Mouse (Mus musculus): ENCODE measurements around the gene Hmg20b. TPM values are rescaled to one million over a fixed set of nuclear protein-coding genes. Genes with fewer than 3 reads are reported as not detected.
A peak's percentile ranks its signal among the peaks of the same experiment; 100 is the strongest.

The Hmg20b gene
- polyA plus RNA-seq, 1 experiment from 2014 or later, result 97.7 TPM

DNA sequence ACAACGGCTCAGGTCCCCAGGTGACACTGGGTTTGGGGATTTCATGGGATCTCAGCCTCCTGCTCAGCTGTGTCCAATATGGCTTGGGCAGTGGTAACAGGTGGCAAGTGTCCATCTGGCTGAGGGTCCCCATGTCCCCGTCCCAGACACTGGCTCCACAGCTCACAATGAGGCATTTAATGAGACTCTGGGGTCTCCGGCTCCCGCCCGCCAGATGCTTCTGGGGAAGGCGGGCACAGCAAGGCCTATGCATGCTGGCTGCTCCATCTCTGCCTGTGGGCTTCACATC is 16.9 kb upstream of the Hmg20b start:
- WGBS, result 87% methylated on average over 6 of the region's 6 CpGs
- ATAC-seq (ENCODE audit: low FRiP score) (no peak), DNase-seq (ENCODE audit: low spot score, missing footprints) (peak; percentile 85)
- Histone ChIP-seq H3K27me3 (ENCODE audit: control insufficient read depth, insufficient read depth, low read length) (peaks cover 11% of the 10 kb centered on the region), H3K4me3 (ENCODE audit: low read depth, low read length) (no peak overlapping the region), H3K4me2 (no peak overlapping the region), H3K36me3 (ENCODE audit: control insufficient read depth, insufficient read depth, low read length) (peaks cover 30% of the 10 kb centered on the region), H3K27ac (ENCODE audit: low read depth, low read length) (0 out of 2 replicates have a peak overlapping the region, but pooled peaks have one; percentile 9), H3K9me3 (ENCODE audit: control insufficient read depth, low read length) (no peaks in the 10 kb centered on the region), H3K4me1 (ENCODE audit: control insufficient read depth, insufficient read depth, low read length) (peaks cover 36% of the 10 kb centered on the region), H3K9ac (ENCODE audit: low read length) (no peak overlapping the region)

- peak overlapping the region; percentile 9; the same call in 1 of the 2 replicates for H3K27ac ChIP-seq (ENCODE audit: low read depth, low read length)
- peaks cover 11% of the 10 kb centered on the region for H3K27me3 ChIP-seq (ENCODE audit: control insufficient read depth, insufficient read depth, low read length)
- H3K36me3 ChIP-seq (ENCODE audit: control insufficient read depth, insufficient read depth, low read length), result peaks cover 30% of the 10 kb centered on the region
- no peaks in the 10 kb centered on the region for H3K9me3 ChIP-seq (ENCODE audit: control insufficient read depth, low read length)
- H3K4me2 ChIP-seq, result no peak overlapping the region
- no peak overlapping the region for H3K4me3 ChIP-seq (ENCODE audit: low read depth, low read length)
- ATAC-seq (ENCODE audit: low FRiP score), result no peak
- peaks cover 36% of the 10 kb centered on the region for H3K4me1 ChIP-seq (ENCODE audit: control insufficient read depth, insufficient read depth, low read length)
- WGBS, result 78% methylated on average over 6 of the region's 6 CpGs
- peak; percentile 80 for DNase-seq (ENCODE audit: low spot score, missing footprints)
- H3K9ac ChIP-seq (ENCODE audit: low read length), result 0 out of 2 replicates have a peak overlapping the region, but pooled peaks have one; percentile 20
Observed at GRCm38 (mm10) chr10:81366477-81367206, 16.4 kb upstream of the Hmg20b start.

- 17% methylated on average over 12 of the region's 12 CpGs for WGBS
- DNase-seq (ENCODE audit: low spot score, missing footprints) (peak; percentile 95), ATAC-seq (ENCODE audit: low FRiP score) (peak; percentile 71)
- H3K4me2 ChIP-seq, result peak within 1 kb of the TSS; percentile 52
- peak within 1 kb of the TSS; percentile 20; the same call in 1 of the 2 replicates for H3K9ac ChIP-seq (ENCODE audit: low read length)
- peaks cover 11% of the 10 kb centered on the region for H3K27me3 ChIP-seq (ENCODE audit: control insufficient read depth, insufficient read depth, low read length)
- H3K36me3 ChIP-seq (ENCODE audit: control insufficient read depth, insufficient read depth, low read length), result peaks cover 30% of the 10 kb centered on the region
- no peak within 1 kb of the TSS; the same call in 1 of the 2 replicates for H3K27ac ChIP-seq (ENCODE audit: low read depth, low read length)
- H3K9me3 ChIP-seq (ENCODE audit: control insufficient read depth, low read length), result no peaks in the 10 kb centered on the region
- H3K4me1 ChIP-seq (ENCODE audit: control insufficient read depth, insufficient read depth, low read length), result peaks cover 38% of the 10 kb centered on the region
- H3K4me3 ChIP-seq (ENCODE audit: low read depth, low read length), result 0 out of 2 replicates have a peak within 1 kb of the TSS, but pooled peaks have one; percentile 2
Observed at GRCm38 (mm10) chr10:81365672-81366476, 15.6 kb upstream of the Hmg20b start, which contains the start of gene 4930404N11Rik. Gene 4930404N11Rik (minus strand): TSS chr10:81365816.

- peaks cover 24% of the 10 kb centered on the region for H3K36me3 ChIP-seq (ENCODE audit: control insufficient read depth, insufficient read depth, low read length)
- H3K27ac ChIP-seq (ENCODE audit: low read depth, low read length), result no peak overlapping the region
- DNase-seq (ENCODE audit: low spot score, missing footprints), result no peak
- peaks cover 42% of the 10 kb centered on the region for H3K4me1 ChIP-seq (ENCODE audit: control insufficient read depth, insufficient read depth, low read length)
- H3K9me3 ChIP-seq (ENCODE audit: control insufficient read depth, low read length), result no peaks in the 10 kb centered on the region
- 0 out of 2 replicates have a peak overlapping the region, but pooled peaks have one; percentile 16 for H3K9ac ChIP-seq (ENCODE audit: low read length)
- ATAC-seq (ENCODE audit: low FRiP score), result peak; percentile 36
- H3K4me2 ChIP-seq, result peak overlapping the region; percentile 52; the same call in 1 of the 2 replicates
- 38% methylated on average over 4 of the region's 4 CpGs for WGBS
- H3K4me3 ChIP-seq (ENCODE audit: low read depth, low read length), result 0 out of 2 replicates have a peak overlapping the region, but pooled peaks have one; percentile 2
- H3K27me3 ChIP-seq (ENCODE audit: control insufficient read depth, insufficient read depth, low read length), result peaks cover 11% of the 10 kb centered on the region
Observed at GRCm38 (mm10) chr10:81365073-81365472, 14.8 kb upstream of the Hmg20b start.

- ATAC-seq (ENCODE audit: low FRiP score) (0 out of 2 replicates have a peak, but pooled peaks have one; percentile 6), DNase-seq (ENCODE audit: low spot score, missing footprints) (peak; percentile 92)
- Histone ChIP-seq H3K27ac (ENCODE audit: low read depth, low read length) (no peak overlapping the region), H3K9me3 (ENCODE audit: control insufficient read depth, low read length) (no peaks in the 10 kb centered on the region), H3K9ac (ENCODE audit: low read length) (peak overlapping the region; percentile 1; the same call in 1 of the 2 replicates), H3K4me3 (ENCODE audit: low read depth, low read length) (0 out of 2 replicates have a peak overlapping the region, but pooled peaks have one; percentile 2), H3K4me1 (ENCODE audit: control insufficient read depth, insufficient read depth, low read length) (peaks cover 42% of the 10 kb centered on the region), H3K4me2 (peak overlapping the region; percentile 52), H3K27me3 (ENCODE audit: control insufficient read depth, insufficient read depth, low read length) (peaks cover 11% of the 10 kb centered on the region), H3K36me3 (ENCODE audit: control insufficient read depth, insufficient read depth, low read length) (peaks cover 20% of the 10 kb centered on the region)
- 15% methylated on average over 28 of the region's 28 CpGs for WGBS
Observed at GRCm38 (mm10) chr10:81364666-81365065, 14.4 kb upstream of the Hmg20b start.

GRCm38 (mm10) chr10:81363436-81364346 is 13.4 kb upstream of the Hmg20b start:
- Histone ChIP-seq H3K4me3 (ENCODE audit: low read depth, low read length) (peak overlapping the region; percentile 28), H3K4me2 (peak overlapping the region; percentile 52), H3K27me3 (ENCODE audit: control insufficient read depth, insufficient read depth, low read length) (peaks cover 11% of the 10 kb centered on the region), H3K36me3 (ENCODE audit: control insufficient read depth, insufficient read depth, low read length) (peaks cover 13% of the 10 kb centered on the region), H3K4me1 (ENCODE audit: control insufficient read depth, insufficient read depth, low read length) (peaks cover 50% of the 10 kb centered on the region), H3K9me3 (ENCODE audit: control insufficient read depth, low read length) (no peaks in the 10 kb centered on the region), H3K9ac (ENCODE audit: low read length) (peak overlapping the region; percentile 57), H3K27ac (ENCODE audit: low read depth, low read length) (no peak overlapping the region; the same call in 1 of the 2 replicates)
- 8% methylated on average over 54 of the region's 54 CpGs for WGBS
- ATAC-seq (ENCODE audit: low FRiP score) (no peak), DNase-seq (ENCODE audit: low spot score, missing footprints) (no peak)

DNA sequence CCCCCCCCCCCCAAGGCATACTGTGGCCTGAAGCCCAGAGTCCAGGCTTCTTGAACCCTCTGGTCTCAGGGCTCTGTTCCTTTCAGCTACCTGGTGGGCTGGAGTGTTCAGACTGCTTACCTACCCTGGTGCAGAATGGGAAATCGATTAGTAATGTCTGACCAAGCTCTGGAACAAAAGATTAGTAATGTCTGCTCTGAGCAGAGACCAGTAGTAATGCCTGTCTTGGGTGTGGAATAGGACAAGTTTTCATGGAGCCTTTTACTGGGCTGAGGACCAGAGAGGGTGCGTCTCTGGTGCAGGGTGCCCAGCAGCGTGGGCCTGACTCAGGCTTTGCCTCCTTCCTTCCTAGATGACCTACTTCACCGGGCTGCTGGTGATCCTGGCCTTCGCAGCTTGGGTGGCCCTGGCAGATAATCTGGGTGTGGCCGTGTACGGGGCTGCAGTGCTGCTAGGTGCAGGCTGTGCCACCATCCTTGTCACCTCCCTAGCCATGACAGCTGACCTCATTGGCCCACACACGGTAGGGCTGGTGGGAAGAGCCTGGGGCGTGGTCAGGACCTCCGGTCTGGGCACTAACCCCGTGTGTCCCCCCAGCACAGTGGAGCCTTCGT is 12.2 kb upstream of the Hmg20b start:
- Histone ChIP-seq H3K36me3 (ENCODE audit: control insufficient read depth, insufficient read depth, low read length) (peaks cover 6% of the 10 kb centered on the region; the same call in 1 of the 2 replicates), H3K4me2 (no peak overlapping the region), H3K27ac (ENCODE audit: low read depth, low read length) (no peak overlapping the region), H3K9me3 (ENCODE audit: control insufficient read depth, low read length) (no peaks in the 10 kb centered on the region), H3K4me1 (ENCODE audit: control insufficient read depth, insufficient read depth, low read length) (peaks cover 61% of the 10 kb centered on the region), H3K27me3 (ENCODE audit: control insufficient read depth, insufficient read depth, low read length) (peaks cover 11% of the 10 kb centered on the region), H3K9ac (ENCODE audit: low read length) (no peak overlapping the region), H3K4me3 (ENCODE audit: low read depth, low read length) (no peak overlapping the region)
- peak; percentile 86 for DNase-seq (ENCODE audit: low spot score, missing footprints)
- 77% methylated on average over 12 of the region's 12 CpGs for WGBS
- no peak for ATAC-seq (ENCODE audit: low FRiP score)

DNA sequence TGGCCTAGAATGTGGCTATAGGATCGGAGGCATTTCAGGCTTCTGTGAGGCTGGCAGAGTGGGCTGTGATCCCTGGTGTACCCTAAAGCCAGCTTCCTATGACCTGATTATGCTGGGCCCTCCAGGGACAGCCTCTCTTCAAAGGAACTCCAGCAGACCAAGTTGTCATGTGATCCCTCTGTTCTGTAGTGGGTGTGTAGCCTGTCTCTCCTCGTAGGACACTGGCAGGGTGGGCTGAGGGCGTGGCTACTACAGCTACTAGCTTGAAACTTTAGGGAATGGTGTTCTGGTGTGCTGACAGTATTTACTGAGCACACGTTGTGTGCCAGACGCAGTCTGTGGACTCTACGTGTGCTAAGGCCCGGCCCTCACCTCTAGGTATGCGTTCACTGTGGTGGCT is 10.4 kb upstream of the Hmg20b start:
- ATAC-seq (ENCODE audit: low FRiP score), result no peak
- WGBS, result 73% methylated on average over 8 of the region's 8 CpGs
- Histone ChIP-seq H3K9me3 (ENCODE audit: control insufficient read depth, low read length) (no peaks in the 10 kb centered on the region), H3K4me1 (ENCODE audit: control insufficient read depth, insufficient read depth, low read length) (peaks cover 51% of the 10 kb centered on the region), H3K4me3 (ENCODE audit: low read depth, low read length) (no peak overlapping the region), H3K36me3 (ENCODE audit: control insufficient read depth, insufficient read depth, low read length) (no peaks in the 10 kb centered on the region), H3K9ac (ENCODE audit: low read length) (0 out of 2 replicates have a peak overlapping the region, but pooled peaks have one; percentile 7), H3K27ac (ENCODE audit: low read depth, low read length) (no peak overlapping the region), H3K4me2 (no peak overlapping the region), H3K27me3 (ENCODE audit: control insufficient read depth, insufficient read depth, low read length) (peaks cover 11% of the 10 kb centered on the region)
- DNase-seq (ENCODE audit: low spot score, missing footprints), result no peak

Data from midbrain, embryonic 11.5 days (tissue).